Mouse (Mus musculus): ENCODE results near the gene Prkag2.

DNA sequence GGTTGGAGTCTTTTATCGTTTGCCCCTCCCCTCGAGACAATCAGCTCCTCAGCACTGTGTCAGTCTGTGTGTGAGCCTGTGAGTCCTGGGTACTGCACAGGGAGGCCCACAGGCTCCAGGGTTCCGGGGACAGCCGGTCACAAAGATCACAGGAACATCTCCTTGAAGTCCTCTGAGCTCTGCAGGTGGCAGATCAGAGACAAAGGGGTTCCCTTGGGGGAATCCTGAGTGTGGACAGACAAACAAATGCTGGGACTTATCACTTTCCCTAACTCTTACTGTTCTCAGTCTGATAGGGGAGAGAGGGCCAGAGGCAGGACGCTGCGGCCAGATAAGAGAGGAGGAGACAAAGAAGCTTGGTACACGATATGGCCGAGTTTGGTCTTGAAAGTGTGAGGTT lies 172.7 kb downstream of the Prkag2 start:
- TF ChIP-seq GATA1 (IDR thresholded peaks at IDR 0.05; ENCODE audit: borderline replicate concordance, low read length): no peak
- no peak for TF ChIP-seq FLI1 (IDR thresholded peaks at IDR 0.05; ENCODE audit: low read length)
